ENCODE assay signal across 24 mouse cellular contexts in genomic region chr3:101940418-101940817, GRCm38 (mm10). TPM values are rescaled to one million over a fixed set of nuclear protein-coding genes. Genes with fewer than 3 reads are reported as not detected.
DNase-seq lines count a peak whose midpoint lies in the region; ATAC-seq and TF ChIP-seq lines count a peak whose summit lies in the region.
"Had no signal": no experiment of that assay in that cellular context is flagged by ENCODE, and none has a peak within 500 bp of the region (broad histone marks: within the 10 kb centered on the region; RNA-seq: fewer than 3 reads in every experiment).

No protein-coding gene starts in this region.

- no peaks in the 10 kb centered on the region for H3K4me1 ChIP-seq in intestine, embryonic 15.5 days (replicated peaks)
- H3K4me1 ChIP-seq in intestine, postnatal 0 days (replicated peaks; ENCODE audit: control insufficient read depth, insufficient read depth, low read length) = 0 out of 2 replicates have a peak, but pooled peaks cover 2% of the 10 kb centered on the region
- H3K4me1 ChIP-seq in liver, embryonic 13.5 days (replicated peaks) = peaks cover 9% of the 10 kb centered on the region
- H3K4me1 ChIP-seq in liver, embryonic 11.5 days (replicated peaks; ENCODE audit: control insufficient read depth, insufficient read depth, low read length) = no peaks in the 10 kb centered on the region
- no peaks in the 10 kb centered on the region; the same call in none of the 2 replicates for H3K4me1 ChIP-seq in liver, embryonic 16.5 days (ENCODE audit: control insufficient read depth, low read depth, low read length)
- H3K4me1 ChIP-seq: embryonic facial prominence, embryonic 10.5 days; embryonic facial prominence, embryonic 12.5 days; forebrain, embryonic 13.5 days had no signal

- H3K4me2 ChIP-seq in intestine, embryonic 15.5 days (replicated peaks) = no peak overlapping the region
- no peak overlapping the region for H3K4me2 ChIP-seq in intestine, postnatal 0 days (replicated peaks; ENCODE audit: low read depth)
- no peak overlapping the region for H3K4me2 ChIP-seq in liver, embryonic 13.5 days
- no peak overlapping the region for H3K4me2 ChIP-seq in liver, embryonic 11.5 days
- H3K4me2 ChIP-seq in liver, embryonic 16.5 days (ENCODE audit: low read depth, low read length) = no peak overlapping the region
- H3K4me2 ChIP-seq: embryonic facial prominence, embryonic 12.5 days; forebrain, embryonic 13.5 days; forebrain, embryonic 15.5 days had no signal

- 0 out of 2 replicates have a peak, but pooled peaks have one; percentile 23 for ATAC-seq in intestine, embryonic 15.5 days
- ATAC-seq in intestine, postnatal 0 days = no peak
- ATAC-seq in liver, embryonic 13.5 days (ENCODE audit: low read depth) = 0 out of 2 replicates have a peak, but pooled peaks have one; percentile 51
- ATAC-seq in liver, embryonic 11.5 days (replicated peaks; ENCODE audit: low FRiP score) = no peak
- peak; percentile 80 for ATAC-seq in liver, embryonic 16.5 days (ENCODE audit: low read depth)
- ATAC-seq: activated CD4-positive, CD25-positive, alpha-beta regulatory T cell, adult 4 months; CD4-positive, CD25-positive, alpha-beta regulatory T cell, adult 4 months; forebrain, embryonic 13.5 days; forebrain, embryonic 15.5 days; Patski had no signal

- TF ChIP-seq CTCF in intestine, postnatal 0 days (IDR thresholded peaks at IDR 0.05; ENCODE audit: low read depth) = no peak
- TF ChIP-seq CTCF in layer of hippocampus, adult 2 months (conservative IDR thresholded peaks at IDR 0.05) = no peak

- no peak for DNase-seq in liver, embryonic 13.5 days
- DNase-seq in liver, embryonic 11.5 days (ENCODE audit: low spot score) = no peak
- DNase-seq in layer of hippocampus, adult 2 months (ENCODE audit: low spot score in 2 of 2) = no peak
- DNase-seq: adrenal gland, adult 8-10 months; adrenal gland, postnatal 14 days; adrenal gland, postnatal 36 days; B cell, adult 2 months; cerebellum, adult 11-12 months; cerebellum, adult 2 months; cerebellum, adult 9-10 months; cerebellum, postnatal 10 days; cerebellum, postnatal 25 days had no signal

- no peak overlapping the region for H3K4me3 ChIP-seq in intestine, embryonic 15.5 days (replicated peaks)
- H3K4me3 ChIP-seq in intestine, postnatal 0 days (ENCODE audit: low read depth, low read length) = no peak overlapping the region
- H3K4me3 ChIP-seq in liver, embryonic 13.5 days (replicated peaks) = no peak overlapping the region
- H3K4me3 ChIP-seq in liver, embryonic 11.5 days (ENCODE audit: low read depth, low read length) = no peak overlapping the region
- H3K4me3 ChIP-seq in liver, embryonic 16.5 days (ENCODE audit: low read depth, low read length) = no peak overlapping the region
- no peak overlapping the region for H3K4me3 ChIP-seq in layer of hippocampus, adult 2 months
- H3K4me3 ChIP-seq: embryonic facial prominence, embryonic 10.5 days; embryonic facial prominence, embryonic 12.5 days; forebrain, embryonic 13.5 days; forebrain, embryonic 15.5 days had no signal

- no peak overlapping the region for H3K27ac ChIP-seq in intestine, embryonic 15.5 days
- H3K27ac ChIP-seq in intestine, postnatal 0 days (ENCODE audit: low read depth, low read length) = no peak overlapping the region
- no peak overlapping the region for H3K27ac ChIP-seq in liver, embryonic 13.5 days
- H3K27ac ChIP-seq in liver, embryonic 11.5 days (ENCODE audit: low read depth, low read length) = no peak overlapping the region
- H3K27ac ChIP-seq in liver, embryonic 16.5 days (ENCODE audit: low read length) = peak overlapping the region; percentile 64
- no peak overlapping the region for H3K27ac ChIP-seq in layer of hippocampus, adult 2 months
- H3K27ac ChIP-seq: embryonic facial prominence, embryonic 10.5 days; embryonic facial prominence, embryonic 12.5 days; forebrain, embryonic 13.5 days; forebrain, embryonic 15.5 days had no signal

- no peaks in the 10 kb centered on the region for H3K9me3 ChIP-seq in intestine, embryonic 15.5 days
- no peaks in the 10 kb centered on the region for H3K9me3 ChIP-seq in intestine, postnatal 0 days (ENCODE audit: control insufficient read depth)
- H3K9me3 ChIP-seq in liver, embryonic 13.5 days (replicated peaks) = no peaks in the 10 kb centered on the region
- H3K9me3 ChIP-seq in liver, embryonic 11.5 days (ENCODE audit: control insufficient read depth, low read length) = no peaks in the 10 kb centered on the region
- H3K9me3 ChIP-seq in liver, embryonic 16.5 days (replicated peaks; ENCODE audit: control insufficient read depth, low read length) = no peaks in the 10 kb centered on the region
- H3K9me3 ChIP-seq: embryonic facial prominence, embryonic 10.5 days; embryonic facial prominence, embryonic 12.5 days; forebrain, embryonic 15.5 days; G1E had no signal

- 65% methylated on average over 4 of the region's 4 CpGs for WGBS in intestine, embryonic 15.5 days
- WGBS in intestine, postnatal 0 days = 42% methylated on average over 4 of the region's 4 CpGs
- WGBS in liver, embryonic 13.5 days (ENCODE audit: insufficient replicate concordance) = 33% methylated on average over 4 of the region's 4 CpGs
- WGBS in liver, embryonic 11.5 days = 54% methylated on average over 4 of the region's 4 CpGs
- WGBS in liver, embryonic 16.5 days (ENCODE audit: insufficient replicate concordance) = 29% methylated on average over 4 of the region's 4 CpGs

- no peaks in the 10 kb centered on the region for H3K36me3 ChIP-seq in intestine, embryonic 15.5 days
- H3K36me3 ChIP-seq in intestine, postnatal 0 days (ENCODE audit: control insufficient read depth, insufficient read depth) = no peaks in the 10 kb centered on the region
- H3K36me3 ChIP-seq in liver, embryonic 13.5 days = no peaks in the 10 kb centered on the region
- H3K36me3 ChIP-seq in liver, embryonic 11.5 days (ENCODE audit: control insufficient read depth, insufficient read depth, low read length) = no peaks in the 10 kb centered on the region
- H3K36me3 ChIP-seq in liver, embryonic 16.5 days (ENCODE audit: control insufficient read depth, insufficient read depth) = no peaks in the 10 kb centered on the region
- H3K36me3 ChIP-seq: embryonic facial prominence, embryonic 10.5 days; embryonic facial prominence, embryonic 12.5 days; forebrain, embryonic 15.5 days; G1E had no signal

- no peaks in the 10 kb centered on the region for H3K27me3 ChIP-seq in intestine, embryonic 15.5 days (replicated peaks)
- H3K27me3 ChIP-seq in intestine, postnatal 0 days (replicated peaks; ENCODE audit: control insufficient read depth, insufficient read depth, low read length) = no peaks in the 10 kb centered on the region; the same call in 1 of the 2 replicates
- no peaks in the 10 kb centered on the region for H3K27me3 ChIP-seq in liver, embryonic 13.5 days
- no peaks in the 10 kb centered on the region for H3K27me3 ChIP-seq in liver, embryonic 11.5 days (replicated peaks; ENCODE audit: control insufficient read depth, insufficient read depth, low read length)
- H3K27me3 ChIP-seq in liver, embryonic 16.5 days (ENCODE audit: control insufficient read depth, insufficient read depth, low read depth, low read length) = no peaks in the 10 kb centered on the region
- H3K27me3 ChIP-seq: CH12.LX; embryonic facial prominence, embryonic 12.5 days; forebrain, embryonic 13.5 days; forebrain, embryonic 15.5 days; Patski had no signal

- H3K9ac ChIP-seq in intestine, embryonic 15.5 days = no peak overlapping the region
- no peak overlapping the region for H3K9ac ChIP-seq in intestine, postnatal 0 days (ENCODE audit: low read depth, low read length)
- H3K9ac ChIP-seq in liver, embryonic 13.5 days = no peak overlapping the region
- no peak overlapping the region for H3K9ac ChIP-seq in liver, embryonic 11.5 days (ENCODE audit: low read depth, low read length)
- H3K9ac ChIP-seq in liver, embryonic 16.5 days (ENCODE audit: low read depth, low read length) = no peak overlapping the region
- H3K9ac ChIP-seq: embryonic facial prominence, embryonic 12.5 days; forebrain, embryonic 13.5 days; forebrain, embryonic 15.5 days had no signal

RNA-seq across cellular contexts. Expression of gene Slc22a15, which starts 16.2 kb away (rescaled TPM):
- polyA plus RNA-seq in intestine, embryonic 15.5 days (2015; fragmentation: Nextera tagmentation; extraction: Ambion mirVana) = 6.5 and 6.6 TPM in 2 replicates
- 5.2 and 5.3 TPM in 2 replicates for polyA plus RNA-seq in intestine, postnatal 0 days (2015; fragmentation: Nextera tagmentation; extraction: Ambion mirVana)
- polyA plus RNA-seq in liver, embryonic 13.5 days (2015; fragmentation: Nextera tagmentation; extraction: Ambion mirVana) = 1.3 and 1.6 TPM in 2 replicates
- polyA plus RNA-seq in liver, embryonic 11.5 days (2014; fragmentation: Nextera tagmentation; extraction: Ambion mirVana) = 1.8 and 1.9 TPM in 2 replicates
- polyA plus RNA-seq in liver, embryonic 16.5 days (2015; fragmentation: Nextera tagmentation; extraction: Ambion mirVana) = 2.4 and 3.1 TPM in 2 replicates
- 10 to 100 TPM in 1 of 2 experiments, 1 to 10 TPM in 1; 9.6 to 11.5 TPM for total RNA-seq in layer of hippocampus, adult 2 months (2021)
- polyA plus RNA-seq: G1E had no signal

Comparison
In these comparisons a context has a peak if more than half of its experiments do, and no peak if none do; other contexts are left out.
1. ATAC-seq: peak in intestine, embryonic 15.5 days (single experiment), liver, embryonic 13.5 days (single experiment) and liver, embryonic 16.5 days (single experiment); none in intestine, postnatal 0 days (single experiment) and liver, embryonic 11.5 days (single experiment).